Mouse (Mus musculus): ENCODE results near the gene Hkdc1. TPM values are rescaled to one million over a fixed set of nuclear protein-coding genes. Genes with fewer than 3 reads are reported as not detected.

Gene Hkdc1
- polyA plus RNA-seq, 1 experiment from 2014 or later: 5.5 TPM

DNA sequence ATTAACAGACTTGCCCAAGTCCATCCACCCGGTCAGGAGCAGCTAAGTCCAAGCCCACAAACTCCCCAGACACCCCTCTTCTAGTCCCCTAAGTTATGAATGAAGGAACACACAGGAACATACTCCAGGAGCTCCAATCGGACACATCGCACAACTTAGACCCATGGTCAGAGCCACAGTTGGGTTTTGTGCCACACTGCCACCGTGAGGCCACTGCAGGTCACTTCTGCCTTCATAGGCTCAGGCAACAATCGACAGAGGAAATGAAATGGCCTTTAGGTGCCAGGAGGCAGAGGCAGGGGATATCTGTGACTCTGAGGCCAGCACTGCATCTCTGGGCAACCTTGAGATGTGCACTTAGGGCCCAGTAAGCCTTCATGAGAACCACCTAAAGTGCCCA lies 11.3 kb downstream of the Hkdc1 start:
- Histone ChIP-seq H3K9ac (ENCODE audit: low read length) (no peak overlapping the region), H3K9me3 (ENCODE audit: control insufficient read depth, low read length) (no peaks in the 10 kb centered on the region), H3K27ac (replicated peaks) (no peak overlapping the region), H3K4me1 (replicated peaks; ENCODE audit: control insufficient read depth, insufficient read depth) (no peaks in the 10 kb centered on the region), H3K27me3 (ENCODE audit: control insufficient read depth, insufficient read depth, low read length) (no peaks in the 10 kb centered on the region), H3K4me2 (replicated peaks; ENCODE audit: low read depth) (no peak overlapping the region), H3K4me3 (ENCODE audit: low read depth, low read length) (no peak overlapping the region), H3K36me3 (ENCODE audit: control insufficient read depth, insufficient read depth, low read length) (no peaks in the 10 kb centered on the region)
- no peak for TF ChIP-seq EP300 (optimal IDR thresholded peaks at IDR 0.05)
- peak; percentile 95 for TF ChIP-seq CTCF (IDR thresholded peaks at IDR 0.05; ENCODE audit: low read depth)
- 4% methylated on average over 5 of the region's 5 CpGs for WGBS
- DNase-seq (ENCODE audit: low spot score) (peak; percentile 80), ATAC-seq (ENCODE audit: low FRiP score, low TSS enrichment) (peak; percentile 28; the same call in 1 of the 2 replicates)

- 40% methylated on average over 14 of the region's 14 CpGs for WGBS
- no peak for TF ChIP-seq EP300 (optimal IDR thresholded peaks at IDR 0.05)
- no peak for TF ChIP-seq CTCF (IDR thresholded peaks at IDR 0.05; ENCODE audit: low read depth)
- H3K4me3 ChIP-seq (ENCODE audit: low read depth, low read length): no peak overlapping the region
- H3K36me3 ChIP-seq (ENCODE audit: control insufficient read depth, insufficient read depth, low read length): no peaks in the 10 kb centered on the region
- H3K9me3 ChIP-seq (ENCODE audit: control insufficient read depth, low read length): no peaks in the 10 kb centered on the region
- no peak for DNase-seq (ENCODE audit: low spot score)
- no peaks in the 10 kb centered on the region for H3K27me3 ChIP-seq (ENCODE audit: control insufficient read depth, insufficient read depth, low read length)
- no peak overlapping the region for H3K9ac ChIP-seq (ENCODE audit: low read length)
- H3K27ac ChIP-seq (replicated peaks): no peak overlapping the region
- no peaks in the 10 kb centered on the region for H3K4me1 ChIP-seq (replicated peaks; ENCODE audit: control insufficient read depth, insufficient read depth)
- ATAC-seq (ENCODE audit: low FRiP score, low TSS enrichment): peak; percentile 39; the same call in 1 of the 2 replicates
- peak overlapping the region; percentile 44 for H3K4me2 ChIP-seq (replicated peaks; ENCODE audit: low read depth)
Observed at GRCm38 (mm10) chr10:62404901-62405300, 17.4 kb downstream of the Hkdc1 start.

DNA sequence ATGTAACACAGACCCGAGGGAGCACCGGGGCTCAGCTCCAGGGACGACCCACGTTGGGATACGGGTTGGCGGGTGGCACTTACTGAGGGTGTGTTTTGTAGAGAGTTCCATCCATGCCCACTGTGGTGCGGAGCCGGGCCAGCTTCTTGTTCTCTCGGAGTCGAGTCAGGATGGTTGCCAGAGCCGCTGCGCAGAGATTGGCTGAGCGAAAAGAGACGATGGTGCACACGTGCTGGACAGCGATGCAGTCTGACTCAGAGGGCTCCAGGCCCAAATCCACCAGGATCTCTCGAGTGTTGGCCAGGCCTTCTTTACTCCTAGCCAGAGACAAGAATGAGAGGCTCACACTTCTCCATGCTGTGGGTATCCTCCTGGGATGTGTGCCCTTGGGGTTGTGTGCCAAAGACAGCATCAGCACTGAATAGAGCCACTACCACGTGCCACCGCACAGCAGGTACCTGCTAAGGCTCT lies 20.6 kb downstream of the Hkdc1 start:
- Histone ChIP-seq H3K9me3 (ENCODE audit: control insufficient read depth, low read length) (no peaks in the 10 kb centered on the region), H3K4me2 (replicated peaks; ENCODE audit: low read depth) (no peak overlapping the region), H3K27me3 (ENCODE audit: control insufficient read depth, insufficient read depth, low read length) (no peaks in the 10 kb centered on the region), H3K36me3 (ENCODE audit: control insufficient read depth, insufficient read depth, low read length) (no peaks in the 10 kb centered on the region), H3K27ac (replicated peaks) (no peak overlapping the region), H3K4me3 (ENCODE audit: low read depth, low read length) (no peak overlapping the region), H3K9ac (ENCODE audit: low read length) (no peak overlapping the region), H3K4me1 (replicated peaks; ENCODE audit: control insufficient read depth, insufficient read depth) (no peaks in the 10 kb centered on the region)
- TF ChIP-seq EP300 (optimal IDR thresholded peaks at IDR 0.05) (no peak), CTCF (IDR thresholded peaks at IDR 0.05; ENCODE audit: low read depth) (no peak)
- 63% methylated on average over 19 of the region's 19 CpGs for WGBS
- DNase-seq (ENCODE audit: low spot score) (no peak), ATAC-seq (ENCODE audit: low FRiP score, low TSS enrichment) (0 out of 2 replicates have a peak, but pooled peaks have one; percentile 22)

DNA sequence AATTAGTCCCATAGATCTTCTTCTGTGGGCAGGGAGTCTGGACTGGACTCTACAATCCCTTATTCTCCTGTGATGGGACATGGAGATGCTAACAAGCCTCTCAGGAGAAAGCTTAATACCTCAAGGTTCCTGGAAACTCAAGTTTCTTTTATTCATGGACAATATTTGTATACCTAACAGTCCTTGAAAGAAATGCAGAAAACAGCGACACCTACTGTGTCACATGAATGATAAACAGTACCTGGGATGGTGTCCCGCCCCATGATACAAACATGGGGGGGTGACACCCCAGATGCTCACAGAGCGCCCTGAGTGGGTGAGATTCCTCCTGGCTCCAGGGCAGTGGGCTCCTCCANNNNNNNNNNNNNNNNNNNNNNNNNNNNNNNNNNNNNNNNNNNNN lies 39.3 kb downstream of the Hkdc1 start:
- H3K36me3 ChIP-seq (ENCODE audit: control insufficient read depth, insufficient read depth, low read length): no peaks in the 10 kb centered on the region
- no peak overlapping the region for H3K4me3 ChIP-seq (ENCODE audit: low read depth, low read length)
- H3K9ac ChIP-seq (ENCODE audit: low read length): no peak overlapping the region
- no peaks in the 10 kb centered on the region for H3K9me3 ChIP-seq (ENCODE audit: control insufficient read depth, low read length)
- WGBS: 80% methylated on average over 3 of the region's 3 CpGs
- no peaks in the 10 kb centered on the region for H3K27me3 ChIP-seq (ENCODE audit: control insufficient read depth, insufficient read depth, low read length)
- H3K27ac ChIP-seq (replicated peaks): no peak overlapping the region
- no peak overlapping the region for H3K4me2 ChIP-seq (replicated peaks; ENCODE audit: low read depth)
- no peak for DNase-seq (ENCODE audit: low spot score)
- no peaks in the 10 kb centered on the region for H3K4me1 ChIP-seq (replicated peaks; ENCODE audit: control insufficient read depth, insufficient read depth)
- TF ChIP-seq CTCF (IDR thresholded peaks at IDR 0.05; ENCODE audit: low read depth) (no peak), EP300 (optimal IDR thresholded peaks at IDR 0.05) (no peak)
- ATAC-seq (ENCODE audit: low FRiP score, low TSS enrichment): no peak

DNA sequence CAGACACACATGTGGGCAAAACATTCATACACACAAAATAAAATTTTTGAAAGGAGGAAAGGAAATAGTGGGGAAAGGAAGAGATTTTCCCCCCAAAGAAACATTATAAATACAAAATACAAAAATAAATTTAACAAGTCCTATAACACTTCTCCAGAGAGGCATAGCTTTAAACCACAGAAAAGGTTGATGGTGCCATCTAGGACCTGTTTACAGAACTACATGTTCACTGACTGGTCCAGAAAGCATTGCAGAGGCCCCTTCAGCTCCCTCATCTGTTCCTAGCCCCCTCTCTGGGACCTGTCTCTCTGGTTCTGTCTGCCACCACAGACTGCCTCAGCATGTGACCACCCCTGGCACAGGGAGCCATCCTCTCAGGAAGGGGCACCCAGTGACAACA lies 41.4 kb downstream of the Hkdc1 start:
- TF ChIP-seq CTCF (IDR thresholded peaks at IDR 0.05; ENCODE audit: low read depth) (peak; percentile 61), EP300 (optimal IDR thresholded peaks at IDR 0.05) (no peak)
- Histone ChIP-seq H3K9ac (ENCODE audit: low read length) (no peak overlapping the region), H3K36me3 (ENCODE audit: control insufficient read depth, insufficient read depth, low read length) (no peaks in the 10 kb centered on the region), H3K27me3 (ENCODE audit: control insufficient read depth, insufficient read depth, low read length) (no peaks in the 10 kb centered on the region), H3K4me3 (ENCODE audit: low read depth, low read length) (no peak overlapping the region), H3K9me3 (ENCODE audit: control insufficient read depth, low read length) (no peaks in the 10 kb centered on the region), H3K27ac (replicated peaks) (no peak overlapping the region), H3K4me2 (replicated peaks; ENCODE audit: low read depth) (no peak overlapping the region), H3K4me1 (replicated peaks; ENCODE audit: control insufficient read depth, insufficient read depth) (no peaks in the 10 kb centered on the region)
- ATAC-seq (ENCODE audit: low FRiP score, low TSS enrichment): no peak
- DNase-seq (ENCODE audit: low spot score): no peak

- Histone ChIP-seq H3K9ac (ENCODE audit: low read length) (no peak within 1 kb of the TSS), H3K4me2 (replicated peaks; ENCODE audit: low read depth) (no peak within 1 kb of the TSS), H3K4me3 (ENCODE audit: low read depth, low read length) (no peak within 1 kb of the TSS), H3K27ac (replicated peaks) (no peak within 1 kb of the TSS), H3K27me3 (ENCODE audit: control insufficient read depth, insufficient read depth, low read length) (no peaks in the 10 kb centered on the region), H3K9me3 (ENCODE audit: control insufficient read depth, low read length) (no peaks in the 10 kb centered on the region), H3K36me3 (ENCODE audit: control insufficient read depth, insufficient read depth, low read length) (no peaks in the 10 kb centered on the region), H3K4me1 (replicated peaks; ENCODE audit: control insufficient read depth, insufficient read depth) (no peaks in the 10 kb centered on the region)
- TF ChIP-seq EP300 (optimal IDR thresholded peaks at IDR 0.05) (no peak), CTCF (IDR thresholded peaks at IDR 0.05; ENCODE audit: low read depth) (no peak)
- DNase-seq (ENCODE audit: low spot score) (no peak), ATAC-seq (ENCODE audit: low FRiP score, low TSS enrichment) (no peak)
- WGBS: 83% methylated on average over 1 of the region's 1 CpGs
Observed at GRCm38 (mm10) chr10:62379808-62380207, 42.5 kb downstream of the Hkdc1 start, which contains the start of gene Hk1. Hk1 (minus strand) TSS chr10:62379908.

Measured in stomach, postnatal 0 days (tissue).